12 mouse cellular contexts compared by ENCODE assay signal in genomic region chr11:115712674-115713298, GRCm38 (mm10). TPM values are rescaled to one million over a fixed set of nuclear protein-coding genes. Genes with fewer than 3 reads are reported as not detected.
A peak's percentile ranks its signal among the peaks of the same experiment; 100 is the strongest.
DNase-seq lines count a peak whose midpoint lies in the region; ATAC-seq lines count a peak whose summit lies in the region.
"Had no signal": no experiment of that assay in that cellular context is flagged by ENCODE, and none has a peak within 500 bp of the region (broad histone marks: within the 10 kb centered on the region; RNA-seq: fewer than 3 reads in every experiment).

No protein-coding gene starts in this region.

- H3K4me3 ChIP-seq in heart, embryonic 16.5 days (ENCODE audit: low read length): no peak overlapping the region
- no peak overlapping the region for H3K4me3 ChIP-seq in heart, embryonic 10.5 days
- no peak overlapping the region for H3K4me3 ChIP-seq in liver, embryonic 13.5 days (replicated peaks)
- H3K4me3 ChIP-seq: embryonic facial prominence, embryonic 13.5 days; midbrain, embryonic 15.5 days had no signal

- 63% methylated on average over 12 of the region's 12 CpGs for WGBS in heart, embryonic 16.5 days
- WGBS in heart, embryonic 10.5 days: 74% methylated on average over 12 of the region's 12 CpGs
- WGBS in liver, embryonic 13.5 days (ENCODE audit: insufficient replicate concordance): 14% methylated on average over 12 of the region's 12 CpGs

- no peaks in the 10 kb centered on the region for H3K9me3 ChIP-seq in heart, embryonic 16.5 days (replicated peaks; ENCODE audit: control insufficient read depth, low read length)
- H3K9me3 ChIP-seq in heart, embryonic 10.5 days: no peaks in the 10 kb centered on the region
- no peaks in the 10 kb centered on the region for H3K9me3 ChIP-seq in liver, embryonic 13.5 days (replicated peaks)
- H3K9me3 ChIP-seq: embryonic facial prominence, embryonic 13.5 days; midbrain, embryonic 15.5 days had no signal

- no peaks in the 10 kb centered on the region for H3K27me3 ChIP-seq in heart, embryonic 16.5 days (ENCODE audit: control insufficient read depth, insufficient read depth, low read length)
- H3K27me3 ChIP-seq in heart, embryonic 10.5 days (ENCODE audit: insufficient read depth, poor library complexity, severe bottlenecking): no peaks in the 10 kb centered on the region
- H3K27me3 ChIP-seq in liver, embryonic 13.5 days: no peaks in the 10 kb centered on the region
- H3K27me3 ChIP-seq: embryonic facial prominence, embryonic 13.5 days; midbrain, embryonic 15.5 days had no signal

- H3K9ac ChIP-seq in heart, embryonic 16.5 days (ENCODE audit: low read length): no peak overlapping the region; the same call in 1 of the 2 replicates
- H3K9ac ChIP-seq in liver, embryonic 13.5 days: 0 out of 2 replicates have a peak overlapping the region, but pooled peaks have one; percentile 3
- H3K9ac ChIP-seq: embryonic facial prominence, embryonic 13.5 days; midbrain, embryonic 15.5 days had no signal

- peak overlapping the region; percentile 55 for H3K27ac ChIP-seq in heart, embryonic 16.5 days (ENCODE audit: low read length)
- H3K27ac ChIP-seq in heart, embryonic 10.5 days: no peak overlapping the region
- H3K27ac ChIP-seq in liver, embryonic 13.5 days: peak overlapping the region; percentile 70
- H3K27ac ChIP-seq: embryonic facial prominence, embryonic 13.5 days; midbrain, embryonic 15.5 days had no signal

- no peaks in the 10 kb centered on the region for H3K36me3 ChIP-seq in heart, embryonic 16.5 days (ENCODE audit: control insufficient read depth, insufficient read depth)
- no peaks in the 10 kb centered on the region for H3K36me3 ChIP-seq in heart, embryonic 10.5 days
- H3K36me3 ChIP-seq in liver, embryonic 13.5 days: no peaks in the 10 kb centered on the region
- H3K36me3 ChIP-seq: embryonic facial prominence, embryonic 13.5 days; midbrain, embryonic 15.5 days had no signal

- peaks cover 9% of the 10 kb centered on the region for H3K4me1 ChIP-seq in heart, embryonic 16.5 days (ENCODE audit: control insufficient read depth, insufficient read depth, low read length)
- peaks cover 23% of the 10 kb centered on the region; the same call in 1 of the 2 replicates for H3K4me1 ChIP-seq in heart, embryonic 10.5 days
- H3K4me1 ChIP-seq in liver, embryonic 13.5 days (replicated peaks): peaks cover 53% of the 10 kb centered on the region

- DNase-seq in heart, embryonic 10.5 days (ENCODE audit: low spot score): no peak
- DNase-seq in T-cell, adult 2 months (ENCODE audit: low spot score): peak; percentile 35
- DNase-seq in liver, embryonic 13.5 days: peak; percentile 21
- DNase-seq in thymus, postnatal 14 days: peak; percentile 41
- no peak for DNase-seq in embryo, embryonic 9.5 days (ENCODE audit: extremely low spot score)
- no peak for DNase-seq in embryo, embryonic 11 days
- DNase-seq: heart, postnatal 10 days; kidney, adult 9 months had no signal

- ATAC-seq in heart, embryonic 16.5 days (replicated peaks; ENCODE audit: extremely low read depth, insufficient read depth, low FRiP score): no peak
- no peak for ATAC-seq in liver, embryonic 13.5 days (ENCODE audit: low read depth)
- no peak for ATAC-seq in erythroblast, adult 5-6 weeks (replicated peaks; ENCODE audit: low FRiP score, poor library complexity, severe bottlenecking)
- ATAC-seq: midbrain, embryonic 15.5 days had no signal

- H3K4me2 ChIP-seq in heart, embryonic 16.5 days (ENCODE audit: low read depth, low read length): peak overlapping the region; percentile 23
- H3K4me2 ChIP-seq in liver, embryonic 13.5 days: peak overlapping the region; percentile 48
- H3K4me2 ChIP-seq: embryonic facial prominence, embryonic 13.5 days; midbrain, embryonic 15.5 days had no signal

RNA-seq across cellular contexts. Expression of gene Grb2, which starts 4.4 kb away (rescaled TPM):
- 103 and 118 TPM in 2 replicates for polyA plus RNA-seq in heart, embryonic 16.5 days (2015; fragmentation: Nextera tagmentation; extraction: Ambion mirVana)
- polyA plus RNA-seq in heart, embryonic 10.5 days (2016; fragmentation: Nextera tagmentation; extraction: Ambion mirVana): 78.4 and 107 TPM in 2 replicates
- 56.7 and 63.5 TPM in 2 replicates for polyA plus RNA-seq in liver, embryonic 13.5 days (2015; fragmentation: Nextera tagmentation; extraction: Ambion mirVana)
- 27.4 and 34.4 TPM in 2 replicates for total RNA-seq in erythroblast, adult 5-6 weeks (2015; ENCODE audit: low replicate concordance)
- total RNA-seq in erythroblast, adult 5-6 weeks (2017; ENCODE audit: low replicate concordance): 12.0 and 21.9 TPM in 2 replicates

RNA-seq across cellular contexts. Expression of gene Tmem94, which starts 52.4 kb away (rescaled TPM):
- 36.8 and 43.1 TPM in 2 replicates for polyA plus RNA-seq in heart, embryonic 16.5 days (2015; fragmentation: Nextera tagmentation; extraction: Ambion mirVana)
- polyA plus RNA-seq in heart, embryonic 10.5 days (2016; fragmentation: Nextera tagmentation; extraction: Ambion mirVana): 35.0 and 56.8 TPM in 2 replicates
- 8.2 and 10.9 TPM in 2 replicates for polyA plus RNA-seq in liver, embryonic 13.5 days (2015; fragmentation: Nextera tagmentation; extraction: Ambion mirVana)
- 5.6 and 8.5 TPM in 2 replicates for total RNA-seq in erythroblast, adult 5-6 weeks (2015; ENCODE audit: low replicate concordance)
- total RNA-seq in erythroblast, adult 5-6 weeks (2017; ENCODE audit: low replicate concordance): 8.7 and 13.5 TPM in 2 replicates

Comparison
In these comparisons a context has a peak if more than half of its experiments do, and no peak if none do; other contexts are left out.
1. DNase-seq: peak in T-cell, adult 2 months (single experiment), liver, embryonic 13.5 days (single experiment) and thymus, postnatal 14 days (single experiment); none in heart, embryonic 10.5 days (single experiment), embryo, embryonic 9.5 days (single experiment) and embryo, embryonic 11 days (single experiment).